Mouse (Mus musculus): ENCODE data around the gene Caskin2. TPM values are rescaled to one million over a fixed set of nuclear protein-coding genes. Genes with fewer than 3 reads are reported as not detected.
A peak's percentile ranks its signal among the peaks of the same experiment; 100 is the strongest.
"Not testable (repeated sequence)": the region's sequence is repeated elsewhere in the genome, so short reads cannot be mapped to it uniquely, and the experiment has no call there.

Gene Caskin2
- polyA plus RNA-seq (2014; fragmentation: Nextera tagmentation; extraction: Ambion mirVana) = 14.9 and 15.3 TPM in 2 replicates

DNA sequence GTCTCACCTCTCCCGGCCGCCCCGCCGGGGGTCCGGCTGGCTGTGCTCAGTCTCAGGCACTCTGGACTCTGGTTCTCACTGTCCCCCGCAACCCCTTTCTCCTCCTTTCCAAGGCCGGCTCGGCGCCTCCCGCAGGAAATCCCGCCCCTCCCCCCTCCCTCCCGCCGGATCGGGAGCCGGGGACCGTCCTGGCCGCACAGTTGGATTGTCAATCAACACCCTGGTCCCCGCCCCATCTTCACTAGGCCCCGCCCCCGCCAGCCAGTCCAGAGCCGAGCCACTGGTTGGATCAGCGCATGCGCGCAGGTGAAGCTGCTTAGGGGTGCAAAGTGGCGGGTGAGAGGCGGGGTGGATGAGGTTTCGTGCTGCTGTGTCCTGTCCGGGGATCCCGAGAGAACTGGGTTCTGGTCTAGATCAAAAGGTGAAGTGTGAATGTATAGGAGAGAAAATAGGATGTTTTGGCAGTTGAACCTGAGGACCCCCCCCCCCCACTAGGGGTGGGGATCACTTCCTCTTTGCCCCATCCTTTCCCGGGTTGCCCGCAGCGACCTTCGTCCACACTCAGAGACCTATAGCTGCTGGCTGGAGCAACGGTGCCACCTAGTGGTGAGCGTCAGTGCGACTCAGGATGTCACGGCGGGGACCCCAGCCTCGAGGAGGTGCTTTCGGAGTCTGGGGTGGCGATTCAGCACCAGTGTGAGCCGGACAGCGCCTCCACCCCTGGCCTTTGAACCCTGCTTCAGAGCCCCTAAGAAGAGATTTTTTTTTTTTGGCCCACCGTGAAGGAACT, at the start of gene Caskin2:
Gene Caskin2, minus strand, starts transcription at position 133 of the 790 bp plus-strand sequence.
- Histone ChIP-seq H3K9me3 (ENCODE audit: control insufficient read depth, low read length) (no peaks in the 10 kb centered on the region), H3K9ac (ENCODE audit: low read length) (peak within 1 kb of the TSS; percentile 82), H3K4me1 (replicated peaks; ENCODE audit: control insufficient read depth, insufficient read depth, low read length) (peaks cover 39% of the 10 kb centered on the region), H3K36me3 (ENCODE audit: control insufficient read depth, insufficient read depth, low read length) (peaks cover 15% of the 10 kb centered on the region; the same call in 1 of the 2 replicates), H3K4me2 (ENCODE audit: low read length) (peak within 1 kb of the TSS; percentile 80), H3K27me3 (replicated peaks; ENCODE audit: control insufficient read depth, insufficient read depth, low read length) (no peaks in the 10 kb centered on the region), H3K27ac (ENCODE audit: low read depth) (peak within 1 kb of the TSS; percentile 71), H3K4me3 (ENCODE audit: low read depth, low read length) (peak within 1 kb of the TSS; percentile 82)
- 0% methylated on average over 43 of the region's 44 CpGs for WGBS
- DNase-seq (ENCODE audit: low spot score) = peak; percentile 99
- ATAC-seq (replicated peaks; ENCODE audit: low FRiP score, low TSS enrichment, low read depth) = peak; percentile 93

DNA sequence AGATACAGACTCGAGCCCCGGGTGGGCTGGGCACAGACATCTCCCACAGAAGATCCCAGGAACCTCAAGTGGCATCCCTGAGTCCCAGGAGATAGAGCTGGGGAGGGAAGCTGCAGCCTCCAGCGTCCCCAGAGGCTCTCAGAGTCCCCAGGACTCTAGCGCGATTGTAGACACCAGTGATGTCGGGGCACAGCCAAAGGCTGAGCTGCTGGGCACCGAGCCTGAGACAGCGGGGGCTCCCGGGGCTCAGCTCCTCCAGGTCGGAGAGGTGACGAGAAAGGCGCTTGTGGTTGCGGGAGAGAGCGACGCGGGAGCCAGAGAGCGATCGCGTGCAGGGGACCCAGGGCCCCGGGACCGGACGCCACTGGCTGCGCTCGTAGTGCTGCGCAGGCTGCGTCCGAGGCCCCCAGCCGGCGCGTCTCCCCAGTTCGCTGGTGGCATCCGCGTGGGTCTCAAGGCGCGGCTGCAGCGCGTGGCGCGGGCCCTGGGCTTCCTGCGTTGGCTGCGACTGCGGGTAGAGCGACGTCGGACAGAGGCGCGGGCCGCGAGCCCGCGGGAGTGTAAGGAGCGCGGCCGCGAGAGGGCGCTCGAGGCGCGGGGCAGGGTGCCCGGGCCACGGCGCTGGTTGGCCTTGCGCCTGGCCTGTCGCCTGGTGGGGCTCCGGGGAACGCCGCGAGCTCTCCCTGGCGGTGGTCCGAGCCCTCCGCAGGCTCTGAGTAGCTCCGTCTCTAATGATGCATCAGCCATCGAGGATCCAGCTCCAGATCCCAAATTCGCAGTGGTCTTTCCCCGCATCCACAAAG, 45.9 kb upstream of the Caskin2 start:
- WGBS = 2% methylated on average over 66 of the region's 75 CpGs
- no peak overlapping the region for H3K27ac ChIP-seq (ENCODE audit: low read depth)
- 0 out of 2 replicates have a peak, but pooled peaks cover 3% of the 10 kb centered on the region for H3K36me3 ChIP-seq (ENCODE audit: control insufficient read depth, insufficient read depth, low read length)
- peaks cover 40% of the 10 kb centered on the region for H3K27me3 ChIP-seq (replicated peaks; ENCODE audit: control insufficient read depth, insufficient read depth, low read length)
- DNase-seq (ENCODE audit: low spot score) (peak; percentile 88), ATAC-seq (replicated peaks; ENCODE audit: low FRiP score, low TSS enrichment, low read depth) (peak; percentile 86)
- H3K4me3 ChIP-seq (ENCODE audit: low read depth, low read length) = peak overlapping the region; percentile 35
- peaks cover 6% of the 10 kb centered on the region for H3K4me1 ChIP-seq (replicated peaks; ENCODE audit: control insufficient read depth, insufficient read depth, low read length)
- H3K9ac ChIP-seq (ENCODE audit: low read length) = peak overlapping the region; percentile 11; the same call in 1 of the 2 replicates
- peak overlapping the region; percentile 59 for H3K4me2 ChIP-seq (ENCODE audit: low read length)
- 0 out of 2 replicates have a peak, but pooled peaks cover 5% of the 10 kb centered on the region for H3K9me3 ChIP-seq (ENCODE audit: control insufficient read depth, low read length)

DNA sequence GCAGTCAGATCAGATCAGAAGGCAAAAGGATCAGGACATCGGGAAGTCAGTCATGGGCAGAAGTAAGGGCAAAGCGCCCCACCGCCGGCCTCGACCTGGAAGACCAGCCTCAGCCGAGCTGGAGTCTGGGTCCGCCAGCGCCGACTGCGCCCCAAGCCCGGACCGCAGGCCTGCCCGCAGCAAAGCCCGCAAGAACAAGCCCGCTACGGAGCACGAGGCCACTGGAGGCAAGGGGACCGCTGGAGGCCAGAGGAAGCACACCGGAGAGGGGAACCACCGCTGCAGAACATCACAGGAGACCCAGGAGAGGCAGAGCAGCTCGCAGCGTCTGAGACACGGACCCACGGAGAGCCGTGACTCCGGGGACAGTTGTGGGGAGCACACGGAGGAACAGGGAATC, 44.9 kb upstream of the Caskin2 start, which contains the start of gene Myo15b:
Gene Myo15b, plus strand, starts transcription at position 53 of the 400 bp plus-strand sequence.
- Histone ChIP-seq H3K4me3 (ENCODE audit: low read depth, low read length) (peak within 1 kb of the TSS; percentile 35), H3K4me1 (replicated peaks; ENCODE audit: control insufficient read depth, insufficient read depth, low read length) (peaks cover 6% of the 10 kb centered on the region), H3K4me2 (ENCODE audit: low read length) (peak within 1 kb of the TSS; percentile 59), H3K36me3 (ENCODE audit: control insufficient read depth, insufficient read depth, low read length) (0 out of 2 replicates have a peak, but pooled peaks cover 12% of the 10 kb centered on the region), H3K27me3 (replicated peaks; ENCODE audit: control insufficient read depth, insufficient read depth, low read length) (peaks cover 40% of the 10 kb centered on the region), H3K27ac (ENCODE audit: low read depth) (no peak within 1 kb of the TSS), H3K9me3 (ENCODE audit: control insufficient read depth, low read length) (0 out of 2 replicates have a peak, but pooled peaks cover 5% of the 10 kb centered on the region), H3K9ac (ENCODE audit: low read length) (peak within 1 kb of the TSS; percentile 11; the same call in 1 of the 2 replicates)
- DNase-seq (ENCODE audit: low spot score) (no peak), ATAC-seq (replicated peaks; ENCODE audit: low FRiP score, low TSS enrichment, low read depth) (no peak)
- WGBS = 23% methylated on average over 27 of the region's 27 CpGs

DNA sequence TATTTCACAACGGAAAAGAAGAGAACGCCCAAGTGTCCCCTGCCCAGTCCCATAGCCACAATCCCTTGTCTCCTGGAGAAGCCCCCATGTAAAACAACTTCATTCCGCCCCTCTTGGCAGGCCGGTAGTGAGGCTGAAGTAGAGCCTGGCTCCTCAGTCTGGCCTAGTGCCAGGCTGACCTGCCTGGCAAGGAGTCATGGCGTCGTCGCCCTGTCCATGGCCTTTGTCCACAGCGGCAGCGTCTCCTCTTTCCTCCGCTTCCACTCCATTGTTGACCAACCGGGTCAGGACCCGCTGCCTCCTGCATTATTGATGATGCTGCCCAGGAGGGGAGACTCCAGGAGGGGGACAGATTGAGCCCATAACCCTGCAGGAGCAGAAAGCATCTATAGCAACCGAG, 44.5 kb upstream of the Caskin2 start:
- 68% methylated on average over 13 of the region's 13 CpGs for WGBS
- no peak overlapping the region for H3K4me2 ChIP-seq (ENCODE audit: low read length)
- ATAC-seq (replicated peaks; ENCODE audit: low FRiP score, low TSS enrichment, low read depth) (no peak), DNase-seq (ENCODE audit: low spot score) (no peak)
- no peak overlapping the region for H3K4me3 ChIP-seq (ENCODE audit: low read depth, low read length)
- H3K4me1 ChIP-seq (replicated peaks; ENCODE audit: control insufficient read depth, insufficient read depth, low read length) = peaks cover 6% of the 10 kb centered on the region
- 0 out of 2 replicates have a peak, but pooled peaks cover 5% of the 10 kb centered on the region for H3K9me3 ChIP-seq (ENCODE audit: control insufficient read depth, low read length)
- H3K27me3 ChIP-seq (replicated peaks; ENCODE audit: control insufficient read depth, insufficient read depth, low read length) = peaks cover 40% of the 10 kb centered on the region
- 0 out of 2 replicates have a peak, but pooled peaks cover 13% of the 10 kb centered on the region for H3K36me3 ChIP-seq (ENCODE audit: control insufficient read depth, insufficient read depth, low read length)
- no peak overlapping the region for H3K9ac ChIP-seq (ENCODE audit: low read length)
- no peak overlapping the region for H3K27ac ChIP-seq (ENCODE audit: low read depth)

- not testable (repeated sequence) for DNase-seq (ENCODE audit: low spot score); H3K4me2 ChIP-seq (ENCODE audit: low read length); H3K9me3 ChIP-seq (ENCODE audit: control insufficient read depth, low read length); H3K27ac ChIP-seq (ENCODE audit: low read depth); H3K4me3 ChIP-seq (ENCODE audit: low read depth, low read length); ATAC-seq (replicated peaks; ENCODE audit: low FRiP score, low TSS enrichment, low read depth); H3K4me1 ChIP-seq (replicated peaks; ENCODE audit: control insufficient read depth, insufficient read depth, low read length); H3K9ac ChIP-seq (ENCODE audit: low read length)
- WGBS = 94% methylated on average over 4 of the region's 4 CpGs
- peaks cover 40% of the 10 kb centered on the region for H3K27me3 ChIP-seq (replicated peaks; ENCODE audit: control insufficient read depth, insufficient read depth, low read length)
- H3K36me3 ChIP-seq (ENCODE audit: control insufficient read depth, insufficient read depth, low read length) = 0 out of 2 replicates have a peak, but pooled peaks cover 17% of the 10 kb centered on the region
Observed at GRCm38 (mm10) chr11:115857146-115857545, 43.7 kb upstream of the Caskin2 start.

- H3K9me3 ChIP-seq (ENCODE audit: control insufficient read depth, low read length) = 0 out of 2 replicates have a peak, but pooled peaks cover 5% of the 10 kb centered on the region
- peaks cover 21% of the 10 kb centered on the region for H3K27me3 ChIP-seq (replicated peaks; ENCODE audit: control insufficient read depth, insufficient read depth, low read length)
- H3K4me2 ChIP-seq (ENCODE audit: low read length) = no peak overlapping the region
- no peak overlapping the region for H3K27ac ChIP-seq (ENCODE audit: low read depth)
- no peak overlapping the region for H3K9ac ChIP-seq (ENCODE audit: low read length)
- DNase-seq (ENCODE audit: low spot score) (no peak), ATAC-seq (replicated peaks; ENCODE audit: low FRiP score, low TSS enrichment, low read depth) (no peak)
- peaks cover 34% of the 10 kb centered on the region; the same call in 1 of the 2 replicates for H3K36me3 ChIP-seq (ENCODE audit: control insufficient read depth, insufficient read depth, low read length)
- 86% methylated on average over 6 of the region's 6 CpGs for WGBS
- no peak overlapping the region for H3K4me3 ChIP-seq (ENCODE audit: low read depth, low read length)
- peaks cover 6% of the 10 kb centered on the region for H3K4me1 ChIP-seq (replicated peaks; ENCODE audit: control insufficient read depth, insufficient read depth, low read length)
Observed at GRCm38 (mm10) chr11:115854674-115855073, 41.2 kb upstream of the Caskin2 start.

DNA sequence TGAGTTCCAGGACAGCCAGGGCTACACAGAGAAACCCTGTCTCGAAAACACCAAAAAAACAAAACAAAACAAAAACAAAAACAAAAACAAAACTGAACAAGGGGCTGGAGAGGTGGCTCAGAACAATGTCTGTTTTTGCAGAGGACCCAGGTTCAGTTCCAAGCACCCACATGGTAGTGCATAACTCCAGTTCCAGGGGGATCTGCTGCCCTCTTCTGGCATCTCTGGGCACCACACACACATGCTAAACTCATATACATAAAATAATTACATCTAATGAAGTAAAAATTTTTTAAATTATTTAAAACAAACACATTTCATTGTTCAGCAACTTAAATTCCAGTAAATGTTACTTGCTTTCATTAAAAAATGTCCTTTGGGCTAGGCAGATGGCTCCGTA, 32.4 kb upstream of the Caskin2 start:
- Histone ChIP-seq H3K9me3 (ENCODE audit: control insufficient read depth, low read length) (peaks cover 8% of the 10 kb centered on the region; the same call in 1 of the 2 replicates), H3K4me3 (ENCODE audit: low read depth, low read length) (no peak overlapping the region), H3K27me3 (replicated peaks; ENCODE audit: control insufficient read depth, insufficient read depth, low read length) (no peaks in the 10 kb centered on the region), H3K4me2 (ENCODE audit: low read length) (no peak overlapping the region), H3K4me1 (replicated peaks; ENCODE audit: control insufficient read depth, insufficient read depth, low read length) (peaks cover 22% of the 10 kb centered on the region), H3K27ac (ENCODE audit: low read depth) (no peak overlapping the region), H3K36me3 (ENCODE audit: control insufficient read depth, insufficient read depth, low read length) (peaks cover 34% of the 10 kb centered on the region), H3K9ac (ENCODE audit: low read length) (no peak overlapping the region)
- no peak for DNase-seq (ENCODE audit: low spot score)
- ATAC-seq (replicated peaks; ENCODE audit: low FRiP score, low TSS enrichment, low read depth) = no peak
- 98% methylated on average over 2 of the region's 2 CpGs for WGBS

- Histone ChIP-seq H3K27me3 (replicated peaks; ENCODE audit: control insufficient read depth, insufficient read depth, low read length) (no peaks in the 10 kb centered on the region), H3K4me1 (replicated peaks; ENCODE audit: control insufficient read depth, insufficient read depth, low read length) (peaks cover 33% of the 10 kb centered on the region), H3K27ac (ENCODE audit: low read depth) (peak overlapping the region; percentile 43), H3K9me3 (ENCODE audit: control insufficient read depth, low read length) (peaks cover 8% of the 10 kb centered on the region; the same call in 1 of the 2 replicates), H3K36me3 (ENCODE audit: control insufficient read depth, insufficient read depth, low read length) (peaks cover 23% of the 10 kb centered on the region), H3K4me2 (ENCODE audit: low read length) (no peak overlapping the region), H3K9ac (ENCODE audit: low read length) (no peak overlapping the region), H3K4me3 (ENCODE audit: low read depth, low read length) (no peak overlapping the region)
- ATAC-seq (replicated peaks; ENCODE audit: low FRiP score, low TSS enrichment, low read depth) (peak; percentile 16; the same call in 1 of the 2 replicates), DNase-seq (ENCODE audit: low spot score) (no peak)
- WGBS = 62% methylated on average over 8 of the region's 8 CpGs
Observed at GRCm38 (mm10) chr11:115844240-115844639, 30.8 kb upstream of the Caskin2 start.

Data from intestine, embryonic 14.5 days (tissue).